Mouse (Mus musculus) liver, adult 10 weeks (tissue): ENCODE results near the gene Gucy2d. TPM values are rescaled to one million over a fixed set of nuclear protein-coding genes. Genes with fewer than 3 reads are reported as not detected.

Experiments used
- polyA plus RNA-seq: library from polyadenylated mRNA; stranded (reverse); fragments of 350-450 nt; fragmentation: Illumina TruSeq; extraction: RNeasy Lipid Tissue Mini Kit (QIAGEN cat#74804); gene quantifications from one replicate; pipeline ENCODE4 v1.2.3, GENCODE M21; 2014; ENCODE audit warnings: low read depth, low replicate concordance

The Gucy2d gene
- polyA plus RNA-seq: not detected

GRCm38 (mm10) chr7:98439956-98440466, at the start of gene Gucy2d:
Gene Gucy2d, plus strand, starts transcription at chr7:98440416.

GRCm38 (mm10) chr7:98489131-98489530, 48.9 kb downstream of the Gucy2d start, which contains the start of gene Lrrc32:
Gene Lrrc32, plus strand, starts transcription at chr7:98489283.

Other genes starting within 250 kb of the Gucy2d start
- not detected for gene B3gnt6, start 240.9 kb upstream of the Gucy2d start, polyA plus RNA-seq
- gene Acer3, start 119.2 kb upstream of the Gucy2d start, polyA plus RNA-seq: 34.8 TPM
- 4.0 TPM for gene Tsku, start 79.1 kb upstream of the Gucy2d start, polyA plus RNA-seq
- 0.50 TPM for gene Lrrc32, start 48.9 kb downstream of the Gucy2d start, polyA plus RNA-seq
- gene Emsy, start 216.4 kb downstream of the Gucy2d start, polyA plus RNA-seq: 10.3 TPM